Comparison of ENCODE assay signal across 17 mouse cellular contexts in the genomic region with DNA sequence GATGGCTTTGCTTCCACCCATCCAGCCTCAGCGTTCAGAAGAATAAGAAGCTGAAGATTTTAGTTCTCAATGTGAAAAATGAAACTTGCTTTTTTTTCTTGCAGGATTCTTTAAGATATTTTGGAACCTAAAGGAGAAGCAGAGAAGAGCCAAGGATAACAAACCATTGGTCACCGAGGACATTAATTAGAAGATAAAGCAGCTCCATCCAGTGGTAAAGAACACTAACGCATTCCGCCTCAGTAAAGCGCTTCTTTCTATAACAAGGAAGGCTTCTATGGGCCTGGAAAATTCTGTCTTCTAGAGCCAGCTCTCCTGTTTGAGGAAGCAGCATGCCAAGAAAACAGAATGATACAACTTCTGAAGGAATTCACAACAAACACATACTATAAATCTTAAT.
DNase-seq lines count a peak whose midpoint lies in the region; ATAC-seq and TF ChIP-seq lines count a peak whose summit lies in the region.
"Had no signal": no experiment of that assay in that cellular context is flagged by ENCODE, and none has a peak within 500 bp of the region (broad histone marks: within the 10 kb centered on the region; RNA-seq: fewer than 3 reads in every experiment).

No protein-coding gene starts in this region.

- intact Hi-C loops in heart, postnatal 36 days (cut with DNase I), result loop anchor here (5.0 kb wide), 1 partner anchor 376 kb away; no protein-coding TSS in a partner anchor

- H3K4me3 ChIP-seq in heart, postnatal 0 days (ENCODE audit: low read depth, low read length), result no peak overlapping the region
- H3K4me3 ChIP-seq in lung, embryonic 14.5 days (ENCODE audit: low read depth, low read length), result no peak overlapping the region
- H3K4me3 ChIP-seq in stomach, postnatal 0 days (ENCODE audit: low read depth, low read length), result no peak overlapping the region
- H3K4me3 ChIP-seq: embryonic facial prominence, embryonic 12.5 days; heart, embryonic 15.5 days; hindbrain, embryonic 13.5 days; limb, embryonic 13.5 days; neural tube, embryonic 12.5 days had no signal

- no peak for ATAC-seq in heart, postnatal 0 days (ENCODE audit: insufficient read depth, low read depth)
- ATAC-seq in lung, embryonic 14.5 days (ENCODE audit: insufficient read depth), result no peak
- no peak for ATAC-seq in stomach, postnatal 0 days (ENCODE audit: low FRiP score, low TSS enrichment)

- H3K9ac ChIP-seq in heart, postnatal 0 days (replicated peaks; ENCODE audit: low read depth, low read length), result no peak overlapping the region
- no peak overlapping the region for H3K9ac ChIP-seq in lung, embryonic 14.5 days
- no peak overlapping the region for H3K9ac ChIP-seq in stomach, postnatal 0 days (ENCODE audit: low read length)
- H3K9ac ChIP-seq: embryonic facial prominence, embryonic 12.5 days; heart, embryonic 15.5 days; hindbrain, embryonic 13.5 days; limb, embryonic 13.5 days; neural tube, embryonic 12.5 days had no signal

- no peak overlapping the region for H3K27ac ChIP-seq in heart, postnatal 0 days (ENCODE audit: low read depth)
- H3K27ac ChIP-seq in lung, embryonic 14.5 days (ENCODE audit: low read depth), result no peak overlapping the region
- H3K27ac ChIP-seq in stomach, postnatal 0 days (replicated peaks), result no peak overlapping the region
- H3K27ac ChIP-seq: embryonic facial prominence, embryonic 12.5 days; heart, embryonic 15.5 days; hindbrain, embryonic 13.5 days; limb, embryonic 13.5 days; neural tube, embryonic 12.5 days had no signal

- peak; percentile 18 for DNase-seq in heart, postnatal 0 days (ENCODE audit: low spot score)
- DNase-seq in heart, postnatal 36 days, result no peak
- DNase-seq in lung, embryonic 14.5 days, result peak; percentile 58
- DNase-seq in lung, postnatal 14 days, result no peak
- peak; percentile 67 for DNase-seq in NIH3T3 (ENCODE audit: low read depth)
- no peak for DNase-seq in stomach, postnatal 0 days (ENCODE audit: low spot score)
- DNase-seq in cerebellum, adult 8-10 months, result no peak
- DNase-seq: adrenal gland, adult 2 months; cerebellum, adult 9-11 months; kidney, adult 18-20 months; lung, adult 2 months; thymus, adult 2 months had no signal

- no peak for TF ChIP-seq EP300 in heart, postnatal 0 days (IDR thresholded peaks at IDR 0.05; ENCODE audit: low read depth)
- TF ChIP-seq EP300 in stomach, postnatal 0 days (optimal IDR thresholded peaks at IDR 0.05), result no peak

- no peaks in the 10 kb centered on the region for H3K4me1 ChIP-seq in heart, postnatal 0 days (ENCODE audit: control insufficient read depth, insufficient read depth)
- H3K4me1 ChIP-seq in lung, embryonic 14.5 days (ENCODE audit: insufficient read depth), result no peaks in the 10 kb centered on the region
- no peaks in the 10 kb centered on the region for H3K4me1 ChIP-seq in stomach, postnatal 0 days (replicated peaks; ENCODE audit: control insufficient read depth, insufficient read depth)
- H3K4me1 ChIP-seq: embryonic facial prominence, embryonic 12.5 days; heart, embryonic 15.5 days; hindbrain, embryonic 13.5 days; limb, embryonic 13.5 days; neural tube, embryonic 12.5 days had no signal

- no peaks in the 10 kb centered on the region for H3K36me3 ChIP-seq in heart, postnatal 0 days (replicated peaks; ENCODE audit: control insufficient read depth, insufficient read depth, low read length)
- no peaks in the 10 kb centered on the region for H3K36me3 ChIP-seq in lung, embryonic 14.5 days (ENCODE audit: insufficient read depth)
- H3K36me3 ChIP-seq in stomach, postnatal 0 days (ENCODE audit: control insufficient read depth, insufficient read depth, low read length), result no peaks in the 10 kb centered on the region
- H3K36me3 ChIP-seq: embryonic facial prominence, embryonic 12.5 days; heart, embryonic 15.5 days; hindbrain, embryonic 13.5 days; limb, embryonic 13.5 days; neural tube, embryonic 12.5 days had no signal

- H3K27me3 ChIP-seq in heart, postnatal 0 days (ENCODE audit: control insufficient read depth, insufficient read depth, low read length), result no peaks in the 10 kb centered on the region
- H3K27me3 ChIP-seq in lung, embryonic 14.5 days (ENCODE audit: insufficient read depth, low read length), result no peaks in the 10 kb centered on the region
- H3K27me3 ChIP-seq in stomach, postnatal 0 days (ENCODE audit: control insufficient read depth, insufficient read depth, low read length), result no peaks in the 10 kb centered on the region
- H3K27me3 ChIP-seq: embryonic facial prominence, embryonic 12.5 days; heart, embryonic 15.5 days; hindbrain, embryonic 13.5 days; limb, embryonic 13.5 days; neural tube, embryonic 12.5 days had no signal

- TF ChIP-seq CTCF in heart, postnatal 0 days (IDR thresholded peaks at IDR 0.05; ENCODE audit: low read depth), result peak; percentile 26
- TF ChIP-seq CTCF in lung, embryonic 14.5 days (IDR thresholded peaks at IDR 0.05; ENCODE audit: low read depth), result peak; percentile 25; the same call in 1 of the 2 replicates
- TF ChIP-seq CTCF in stomach, postnatal 0 days (IDR thresholded peaks at IDR 0.05; ENCODE audit: low read depth), result peak; percentile 60

- H3K4me2 ChIP-seq in heart, postnatal 0 days (ENCODE audit: low read depth, low read length), result no peak overlapping the region
- no peak overlapping the region for H3K4me2 ChIP-seq in lung, embryonic 14.5 days
- H3K4me2 ChIP-seq in stomach, postnatal 0 days (replicated peaks; ENCODE audit: low read depth), result no peak overlapping the region
- H3K4me2 ChIP-seq: embryonic facial prominence, embryonic 12.5 days; heart, embryonic 15.5 days; hindbrain, embryonic 13.5 days; limb, embryonic 13.5 days; neural tube, embryonic 12.5 days had no signal

- no peaks in the 10 kb centered on the region for H3K9me3 ChIP-seq in heart, postnatal 0 days (replicated peaks; ENCODE audit: control insufficient read depth, low read length)
- H3K9me3 ChIP-seq in lung, embryonic 14.5 days (ENCODE audit: low read depth, low read length), result no peaks in the 10 kb centered on the region
- H3K9me3 ChIP-seq in stomach, postnatal 0 days (ENCODE audit: control insufficient read depth, low read length), result no peaks in the 10 kb centered on the region
- H3K9me3 ChIP-seq: embryonic facial prominence, embryonic 12.5 days; heart, embryonic 15.5 days; hindbrain, embryonic 13.5 days; limb, embryonic 13.5 days; neural tube, embryonic 12.5 days had no signal

- 55% methylated on average over 5 of the region's 5 CpGs for WGBS in heart, postnatal 0 days
- 46% methylated on average over 5 of the region's 5 CpGs for whole genome bisulfite sequencing in lung, embryonic 14.5 days
- 48% methylated on average over 5 of the region's 5 CpGs for WGBS in stomach, postnatal 0 days

Comparison
In these comparisons a context has a peak if more than half of its experiments do, and no peak if none do; other contexts are left out.
1. DNase-seq: peak in heart, postnatal 0 days (single experiment), lung, embryonic 14.5 days (single experiment) and NIH3T3 (single experiment); none in heart, postnatal 36 days (0 of 2), lung, postnatal 14 days (single experiment), stomach, postnatal 0 days (single experiment) and cerebellum, adult 8-10 months (single experiment).
2. Peak in every context shown above with its lines, with median percentiles within 50 percentile points of each other: CTCF ChIP-seq.